Mouse (Mus musculus): ENCODE data around the gene Megf11.
"Not testable (repeated sequence)": the region's sequence is repeated elsewhere in the genome, so short reads cannot be mapped to it uniquely, and the experiment has no call there.

Gene Megf11

GRCm38 (mm10) chr9:64466090-64466489 is 80.7 kb downstream of the Megf11 start:
- DNase-seq (ENCODE audit: low read depth), result no peak

GRCm38 (mm10) chr9:64466564-64466963 is 81.1 kb downstream of the Megf11 start:
- DNase-seq (ENCODE audit: low read depth), result no peak

GRCm38 (mm10) chr9:64470806-64471205 is 85.4 kb downstream of the Megf11 start:
- no peak for DNase-seq (ENCODE audit: low read depth)

GRCm38 (mm10) chr9:64471336-64471735 is 85.9 kb downstream of the Megf11 start:
- DNase-seq (ENCODE audit: low read depth), result peak; percentile 49

- DNase-seq (ENCODE audit: low read depth), result peak; percentile 12
Observed at GRCm38 (mm10) chr9:64472165-64472564, 86.7 kb downstream of the Megf11 start.

GRCm38 (mm10) chr9:64472743-64473142 is 87.3 kb downstream of the Megf11 start:
- no peak for DNase-seq (ENCODE audit: low read depth)

- DNase-seq (ENCODE audit: low read depth), result peak; percentile 24
Observed at GRCm38 (mm10) chr9:64473170-64473569, 87.7 kb downstream of the Megf11 start.

GRCm38 (mm10) chr9:64473695-64474094 is 88.3 kb downstream of the Megf11 start:
- no peak for DNase-seq (ENCODE audit: low read depth)

GRCm38 (mm10) chr9:64474142-64474541 is 88.7 kb downstream of the Megf11 start:
- no peak for DNase-seq (ENCODE audit: low read depth)

- no peak for DNase-seq (ENCODE audit: low read depth)
Observed at GRCm38 (mm10) chr9:64475942-64476341, 90.5 kb downstream of the Megf11 start.

GRCm38 (mm10) chr9:64477397-64477796 is 92.0 kb downstream of the Megf11 start:
- DNase-seq (ENCODE audit: low read depth), result not testable (repeated sequence)

GRCm38 (mm10) chr9:64482126-64482525 is 96.7 kb downstream of the Megf11 start:
- DNase-seq (ENCODE audit: low read depth), result no peak

GRCm38 (mm10) chr9:64487377-64487776 is 102.0 kb downstream of the Megf11 start:
- no peak for DNase-seq (ENCODE audit: low read depth)

GRCm38 (mm10) chr9:64494647-64495046 is 109.2 kb downstream of the Megf11 start:
- DNase-seq (ENCODE audit: low read depth), result no peak

- DNase-seq (ENCODE audit: low read depth), result no peak
Observed at GRCm38 (mm10) chr9:64498929-64499328, 113.5 kb downstream of the Megf11 start.

- DNase-seq (ENCODE audit: low read depth), result no peak
Observed at GRCm38 (mm10) chr9:64501211-64501610, 115.8 kb downstream of the Megf11 start.

GRCm38 (mm10) chr9:64503996-64504395 is 118.6 kb downstream of the Megf11 start:
- no peak for DNase-seq (ENCODE audit: low read depth)

GRCm38 (mm10) chr9:64504456-64504855 is 119.0 kb downstream of the Megf11 start:
- DNase-seq (ENCODE audit: low read depth), result no peak

- no peak for DNase-seq (ENCODE audit: low read depth)
Observed at GRCm38 (mm10) chr9:64504921-64505320, 119.5 kb downstream of the Megf11 start.

GRCm38 (mm10) chr9:64506440-64507206 is 121.2 kb downstream of the Megf11 start:
- DNase-seq (ENCODE audit: low read depth), result no peak

GRCm38 (mm10) chr9:64507207-64507517 is 121.7 kb downstream of the Megf11 start:
- no peak for DNase-seq (ENCODE audit: low read depth)

GRCm38 (mm10) chr9:64507995-64508394 is 122.6 kb downstream of the Megf11 start:
- DNase-seq (ENCODE audit: low read depth), result peak; percentile 21

- no peak for DNase-seq (ENCODE audit: low read depth)
Observed at GRCm38 (mm10) chr9:64514826-64515225, 129.4 kb downstream of the Megf11 start.

Data from 416B (cell line).